Mouse (Mus musculus): Measurements from ENCODE around the gene Auh. TPM values are rescaled to one million over a fixed set of nuclear protein-coding genes. Genes with fewer than 3 reads are reported as not detected.

Gene Auh
- total and polyA plus RNA-seq, 2 experiments from 2014 or later, result 60.7 to 61.3 TPM

GRCm38 (mm10) chr13:52866005-52866792 is 63.3 kb downstream of the Auh start:
- Histone ChIP-seq H3K9me3 (replicated peaks; ENCODE audit: control insufficient read depth, low read length) (no peaks in the 10 kb centered on the region), H3K9ac (replicated peaks; ENCODE audit: low read depth, low read length) (no peak overlapping the region), H3K27me3 (ENCODE audit: control insufficient read depth, insufficient read depth, low read length) (no peaks in the 10 kb centered on the region), H3K4me3 (ENCODE audit: low read depth, low read length) (no peak overlapping the region), H3K4me2 (ENCODE audit: low read depth, low read length) (no peak overlapping the region), H3K27ac (ENCODE audit: low read depth) (no peak overlapping the region), H3K36me3 (replicated peaks; ENCODE audit: control insufficient read depth, insufficient read depth, low read length) (no peaks in the 10 kb centered on the region), H3K4me1 (ENCODE audit: control insufficient read depth, insufficient read depth) (peaks cover 22% of the 10 kb centered on the region)
- TF ChIP-seq EP300 (IDR thresholded peaks at IDR 0.05; ENCODE audit: low read depth) (no peak), CTCF (IDR thresholded peaks at IDR 0.05; ENCODE audit: low read depth) (no peak)
- WGBS, result 23% methylated on average over 15 of the region's 15 CpGs
- ATAC-seq (ENCODE audit: insufficient read depth, low read depth), result 0 out of 2 replicates have a peak, but pooled peaks have one; percentile 41
- DNase-seq (ENCODE audit: low spot score), result peak; percentile 18

GRCm38 (mm10) chr13:52863436-52863835 is 66.0 kb downstream of the Auh start:
- no peak for TF ChIP-seq CTCF (IDR thresholded peaks at IDR 0.05; ENCODE audit: low read depth)
- no peak for TF ChIP-seq EP300 (IDR thresholded peaks at IDR 0.05; ENCODE audit: low read depth)

GRCm38 (mm10) chr13:52860006-52860685 is 69.3 kb downstream of the Auh start:
- ATAC-seq (ENCODE audit: insufficient read depth, low read depth) (no peak), DNase-seq (ENCODE audit: low spot score) (no peak)
- Histone ChIP-seq H3K4me3 (ENCODE audit: low read depth, low read length) (no peak overlapping the region), H3K4me1 (ENCODE audit: control insufficient read depth, insufficient read depth) (peaks cover 12% of the 10 kb centered on the region), H3K9me3 (replicated peaks; ENCODE audit: control insufficient read depth, low read length) (no peaks in the 10 kb centered on the region), H3K27ac (ENCODE audit: low read depth) (no peak overlapping the region), H3K4me2 (ENCODE audit: low read depth, low read length) (no peak overlapping the region), H3K9ac (replicated peaks; ENCODE audit: low read depth, low read length) (no peak overlapping the region), H3K36me3 (replicated peaks; ENCODE audit: control insufficient read depth, insufficient read depth, low read length) (no peaks in the 10 kb centered on the region), H3K27me3 (ENCODE audit: control insufficient read depth, insufficient read depth, low read length) (no peaks in the 10 kb centered on the region)
- TF ChIP-seq EP300 (IDR thresholded peaks at IDR 0.05; ENCODE audit: low read depth) (no peak), CTCF (IDR thresholded peaks at IDR 0.05; ENCODE audit: low read depth) (no peak)
- WGBS, result 71% methylated on average over 22 of the region's 22 CpGs

More at GRCm38 (mm10) chr13:52863436-52863835, 66.0 kb downstream of the Auh start:
- no peaks in the 10 kb centered on the region for H3K9me3 ChIP-seq (replicated peaks; ENCODE audit: control insufficient read depth, low read length)
- no peak overlapping the region for H3K4me3 ChIP-seq (ENCODE audit: low read depth, low read length)
- WGBS, result 91% methylated on average over 8 of the region's 8 CpGs
- ATAC-seq (ENCODE audit: insufficient read depth, low read depth) (no peak), DNase-seq (ENCODE audit: low spot score) (no peak)
- no peak overlapping the region for H3K27ac ChIP-seq (ENCODE audit: low read depth)
- H3K36me3 ChIP-seq (replicated peaks; ENCODE audit: control insufficient read depth, insufficient read depth, low read length), result no peaks in the 10 kb centered on the region
- H3K4me1 ChIP-seq (ENCODE audit: control insufficient read depth, insufficient read depth), result peaks cover 28% of the 10 kb centered on the region
- no peaks in the 10 kb centered on the region for H3K27me3 ChIP-seq (ENCODE audit: control insufficient read depth, insufficient read depth, low read length)
- H3K9ac ChIP-seq (replicated peaks; ENCODE audit: low read depth, low read length), result no peak overlapping the region
- H3K4me2 ChIP-seq (ENCODE audit: low read depth, low read length), result no peak overlapping the region

GRCm38 (mm10) chr13:52859065-52859820 is 70.2 kb downstream of the Auh start:
- ATAC-seq (ENCODE audit: insufficient read depth, low read depth), result peak; percentile 27
- no peak overlapping the region for H3K9ac ChIP-seq (replicated peaks; ENCODE audit: low read depth, low read length)

GRCm38 (mm10) chr13:52858373-52858772 is 71.1 kb downstream of the Auh start:
- H3K9ac ChIP-seq (replicated peaks; ENCODE audit: low read depth, low read length), result no peak overlapping the region
- H3K4me3 ChIP-seq (ENCODE audit: low read depth, low read length), result no peak overlapping the region
- H3K27ac ChIP-seq (ENCODE audit: low read depth), result no peak overlapping the region
- H3K4me1 ChIP-seq (ENCODE audit: control insufficient read depth, insufficient read depth), result peaks cover 12% of the 10 kb centered on the region
- ATAC-seq (ENCODE audit: insufficient read depth, low read depth), result peak; percentile 33; the same call in 1 of the 2 replicates
- no peaks in the 10 kb centered on the region for H3K27me3 ChIP-seq (ENCODE audit: control insufficient read depth, insufficient read depth, low read length)
- no peak for DNase-seq (ENCODE audit: low spot score)
- TF ChIP-seq EP300 (IDR thresholded peaks at IDR 0.05; ENCODE audit: low read depth) (no peak), CTCF (IDR thresholded peaks at IDR 0.05; ENCODE audit: low read depth) (no peak)
- no peaks in the 10 kb centered on the region for H3K9me3 ChIP-seq (replicated peaks; ENCODE audit: control insufficient read depth, low read length)
- no peaks in the 10 kb centered on the region for H3K36me3 ChIP-seq (replicated peaks; ENCODE audit: control insufficient read depth, insufficient read depth, low read length)
- WGBS, result 49% methylated on average over 12 of the region's 12 CpGs
- H3K4me2 ChIP-seq (ENCODE audit: low read depth, low read length), result no peak overlapping the region

More at GRCm38 (mm10) chr13:52859065-52859820, 70.2 kb downstream of the Auh start:
- peaks cover 12% of the 10 kb centered on the region for H3K4me1 ChIP-seq (ENCODE audit: control insufficient read depth, insufficient read depth)
- no peak for DNase-seq (ENCODE audit: low spot score)
- H3K9me3 ChIP-seq (replicated peaks; ENCODE audit: control insufficient read depth, low read length), result no peaks in the 10 kb centered on the region
- no peaks in the 10 kb centered on the region for H3K36me3 ChIP-seq (replicated peaks; ENCODE audit: control insufficient read depth, insufficient read depth, low read length)
- no peak overlapping the region for H3K27ac ChIP-seq (ENCODE audit: low read depth)
- no peaks in the 10 kb centered on the region for H3K27me3 ChIP-seq (ENCODE audit: control insufficient read depth, insufficient read depth, low read length)
- no peak overlapping the region for H3K4me3 ChIP-seq (ENCODE audit: low read depth, low read length)
- WGBS, result 54% methylated on average over 16 of the region's 16 CpGs
- TF ChIP-seq CTCF (IDR thresholded peaks at IDR 0.05; ENCODE audit: low read depth) (no peak), EP300 (IDR thresholded peaks at IDR 0.05; ENCODE audit: low read depth) (no peak)
- no peak overlapping the region for H3K4me2 ChIP-seq (ENCODE audit: low read depth, low read length)

Data from heart, postnatal 0 days (tissue).